Comparison of ENCODE assay signal across 21 mouse cellular contexts in the genomic region with DNA sequence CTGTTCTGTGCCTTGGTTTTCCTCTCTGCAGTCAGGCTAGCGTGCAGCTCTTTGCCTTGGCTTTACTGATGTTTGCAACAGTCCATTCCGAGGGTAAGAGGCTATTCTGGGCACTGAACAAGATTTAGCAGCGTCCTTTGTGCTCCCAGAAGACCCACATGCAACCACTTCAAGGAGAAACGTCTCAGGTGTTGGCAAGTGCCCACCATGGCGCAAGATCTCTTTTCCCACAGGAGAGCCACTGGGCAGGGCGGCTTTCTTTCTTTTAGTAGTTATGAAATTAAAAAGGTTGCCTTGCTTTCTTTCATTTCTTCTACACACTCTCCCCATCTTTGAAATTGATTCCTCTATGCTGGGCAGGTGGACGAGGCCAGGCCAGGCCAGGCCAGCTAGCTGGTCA. TPM values are rescaled to one million over a fixed set of nuclear protein-coding genes. Genes with fewer than 3 reads are reported as not detected.
DNase-seq lines count a peak whose midpoint lies in the region; ATAC-seq and TF ChIP-seq lines count a peak whose summit lies in the region.
"Had no signal": no experiment of that assay in that cellular context is flagged by ENCODE, and none has a peak within 500 bp of the region (broad histone marks: within the 10 kb centered on the region; RNA-seq: fewer than 3 reads in every experiment).

No protein-coding gene starts in this region.

- no peak overlapping the region for H3K9ac ChIP-seq in forebrain, postnatal 0 days
- no peak overlapping the region for H3K9ac ChIP-seq in forebrain, embryonic 16.5 days (replicated peaks; ENCODE audit: low read depth, low read length)
- no peak overlapping the region for H3K9ac ChIP-seq in lung, postnatal 0 days (replicated peaks; ENCODE audit: low read depth)
- H3K9ac ChIP-seq in intestine, embryonic 16.5 days (ENCODE audit: low read depth, low read length) = no peak overlapping the region
- H3K9ac ChIP-seq: embryonic facial prominence, embryonic 13.5 days; forebrain, embryonic 12.5 days; heart, embryonic 15.5 days; hindbrain, embryonic 15.5 days had no signal

- H3K27me3 ChIP-seq in forebrain, postnatal 0 days (ENCODE audit: insufficient read depth, low read length) = no peaks in the 10 kb centered on the region
- H3K27me3 ChIP-seq in forebrain, embryonic 16.5 days (replicated peaks; ENCODE audit: control insufficient read depth, insufficient read depth, low read length) = no peaks in the 10 kb centered on the region
- no peaks in the 10 kb centered on the region for H3K27me3 ChIP-seq in lung, postnatal 0 days (replicated peaks; ENCODE audit: insufficient read depth, low read length)
- H3K27me3 ChIP-seq in myocyte (ENCODE audit: control insufficient read depth, insufficient read depth, insufficient read length) = no peaks in the 10 kb centered on the region
- H3K27me3 ChIP-seq in intestine, embryonic 16.5 days (replicated peaks; ENCODE audit: control insufficient read depth, insufficient read depth, low read length) = no peaks in the 10 kb centered on the region
- H3K27me3 ChIP-seq: embryonic facial prominence, embryonic 13.5 days; forebrain, embryonic 12.5 days; heart, embryonic 15.5 days; hindbrain, embryonic 15.5 days had no signal

- no peaks in the 10 kb centered on the region for H3K9me3 ChIP-seq in forebrain, postnatal 0 days (ENCODE audit: low read length)
- no peaks in the 10 kb centered on the region for H3K9me3 ChIP-seq in forebrain, embryonic 16.5 days (ENCODE audit: control insufficient read depth, low read length)
- H3K9me3 ChIP-seq in lung, postnatal 0 days (ENCODE audit: low read length) = no peaks in the 10 kb centered on the region
- H3K9me3 ChIP-seq in intestine, embryonic 16.5 days (ENCODE audit: control insufficient read depth, low read length) = no peaks in the 10 kb centered on the region
- H3K9me3 ChIP-seq: embryonic facial prominence, embryonic 13.5 days; forebrain, embryonic 12.5 days; G1E; heart, embryonic 10.5 days; heart, embryonic 15.5 days; hindbrain, embryonic 10.5 days; hindbrain, embryonic 15.5 days had no signal

- H3ac ChIP-seq in myocyte (ENCODE audit: control insufficient read depth, insufficient read length) = no peak overlapping the region

- TF ChIP-seq POLR2A in lung, adult 2 months (IDR thresholded peaks at IDR 0.05; ENCODE audit: borderline replicate concordance, extremely low read depth, low read depth, low read length) = no peak
- no peak for TF ChIP-seq POLR2A in myocyte (IDR thresholded peaks at IDR 0.05; ENCODE audit: insufficient read length, low read depth)

- DNase-seq in forebrain, postnatal 0 days = no peak
- DNase-seq in lung, postnatal 0 days (ENCODE audit: low spot score) = peak; percentile 31
- DNase-seq in lung, adult 2 months = no peak
- DNase-seq in lung, postnatal 10 days = peak; percentile 15
- DNase-seq: cerebellum, adult 18-20 months; cerebellum, adult 9-11 months; cerebellum, postnatal 36 days; heart, adult 18-20 months; heart, postnatal 14 days had no signal

- H3K79me2 ChIP-seq in myocyte (ENCODE audit: control insufficient read depth, insufficient read depth) = no peaks in the 10 kb centered on the region

- H3K4me3 ChIP-seq in forebrain, postnatal 0 days (ENCODE audit: low read depth, low read length) = no peak overlapping the region
- no peak overlapping the region for H3K4me3 ChIP-seq in forebrain, embryonic 16.5 days (replicated peaks; ENCODE audit: low read length)
- no peak overlapping the region for H3K4me3 ChIP-seq in lung, postnatal 0 days (ENCODE audit: low read depth, low read length)
- H3K4me3 ChIP-seq in lung, adult 2 months (replicated peaks; ENCODE audit: extremely low read depth, low read depth, low read length) = no peak overlapping the region
- no peak overlapping the region for H3K4me3 ChIP-seq in myocyte
- H3K4me3 ChIP-seq in intestine, embryonic 16.5 days (ENCODE audit: low read length) = no peak overlapping the region
- H3K4me3 ChIP-seq: embryonic facial prominence, embryonic 13.5 days; forebrain, embryonic 12.5 days; heart, embryonic 10.5 days; heart, embryonic 15.5 days; hindbrain, embryonic 10.5 days; hindbrain, embryonic 15.5 days had no signal

- peaks cover 20% of the 10 kb centered on the region for H3K36me3 ChIP-seq in forebrain, postnatal 0 days (ENCODE audit: insufficient read depth)
- peaks cover 5% of the 10 kb centered on the region; the same call in 1 of the 2 replicates for H3K36me3 ChIP-seq in forebrain, embryonic 16.5 days (ENCODE audit: control insufficient read depth, insufficient read depth)
- H3K36me3 ChIP-seq in lung, postnatal 0 days (ENCODE audit: insufficient read depth, low read length) = no peaks in the 10 kb centered on the region
- H3K36me3 ChIP-seq in myocyte (ENCODE audit: control insufficient read depth, insufficient read depth) = no peaks in the 10 kb centered on the region
- no peaks in the 10 kb centered on the region for H3K36me3 ChIP-seq in intestine, embryonic 16.5 days (ENCODE audit: control insufficient read depth, insufficient read depth, low read length)
- H3K36me3 ChIP-seq: G1E; heart, embryonic 10.5 days; heart, embryonic 15.5 days had no signal

- TF ChIP-seq EP300 in lung, postnatal 0 days (IDR thresholded peaks at IDR 0.05) = no peak

- peak overlapping the region; percentile 29; the same call in 1 of the 2 replicates for H3K27ac ChIP-seq in forebrain, postnatal 0 days (ENCODE audit: low read depth, low read length)
- no peak overlapping the region for H3K27ac ChIP-seq in forebrain, embryonic 16.5 days (ENCODE audit: low read length)
- H3K27ac ChIP-seq in lung, postnatal 0 days (ENCODE audit: low read length) = peak overlapping the region; percentile 32
- no peak overlapping the region for H3K27ac ChIP-seq in intestine, embryonic 16.5 days (ENCODE audit: low read length)
- H3K27ac ChIP-seq: embryonic facial prominence, embryonic 13.5 days; forebrain, embryonic 12.5 days; heart, embryonic 10.5 days; heart, embryonic 15.5 days; hindbrain, embryonic 10.5 days; hindbrain, embryonic 15.5 days had no signal

- H3K4me1 ChIP-seq in forebrain, postnatal 0 days (ENCODE audit: insufficient read depth) = no peaks in the 10 kb centered on the region
- no peaks in the 10 kb centered on the region for H3K4me1 ChIP-seq in forebrain, embryonic 16.5 days (replicated peaks; ENCODE audit: control insufficient read depth, insufficient read depth, low read length)
- no peaks in the 10 kb centered on the region; the same call in 1 of the 2 replicates for H3K4me1 ChIP-seq in lung, postnatal 0 days (ENCODE audit: insufficient read depth, low read depth, low read length)
- H3K4me1 ChIP-seq in lung, adult 2 months (ENCODE audit: control insufficient read depth, insufficient read depth, low read length) = no peaks in the 10 kb centered on the region
- no peaks in the 10 kb centered on the region for H3K4me1 ChIP-seq in intestine, embryonic 16.5 days (ENCODE audit: control insufficient read depth, insufficient read depth, low read length)
- H3K4me1 ChIP-seq: forebrain, embryonic 12.5 days; heart, embryonic 10.5 days; heart, embryonic 15.5 days; hindbrain, embryonic 10.5 days; hindbrain, embryonic 15.5 days had no signal

- ATAC-seq in forebrain, postnatal 0 days = no peak
- no peak for ATAC-seq in forebrain, embryonic 16.5 days
- ATAC-seq in lung, postnatal 0 days = peak; percentile 37
- no peak for ATAC-seq in intestine, embryonic 16.5 days
- ATAC-seq: CD4-positive, CD25-positive, alpha-beta regulatory T cell, adult 4 months; inflammation-experienced regulatory T-cells, adult 6 months had no signal

- WGBS in forebrain, postnatal 0 days = 81% methylated on average over 7 of the region's 7 CpGs
- WGBS in forebrain, embryonic 16.5 days = 86% methylated on average over 7 of the region's 7 CpGs
- WGBS in lung, postnatal 0 days = 56% methylated on average over 7 of the region's 7 CpGs
- WGBS in lung, adult 2 months = 63% methylated on average over 7 of the region's 7 CpGs
- 82% methylated on average over 7 of the region's 7 CpGs for WGBS in intestine, embryonic 16.5 days

- TF ChIP-seq CTCF in forebrain, postnatal 0 days (IDR thresholded peaks at IDR 0.05; ENCODE audit: low read depth) = no peak
- no peak for TF ChIP-seq CTCF in lung, postnatal 0 days (IDR thresholded peaks at IDR 0.05)
- no peak for TF ChIP-seq CTCF in lung, adult 2 months (IDR thresholded peaks at IDR 0.05; ENCODE audit: insufficient read depth, low read length)

- no peak overlapping the region for H3K4me2 ChIP-seq in forebrain, postnatal 0 days (ENCODE audit: low read depth)
- H3K4me2 ChIP-seq in forebrain, embryonic 16.5 days (ENCODE audit: low read length) = no peak overlapping the region
- no peak overlapping the region for H3K4me2 ChIP-seq in lung, postnatal 0 days (replicated peaks; ENCODE audit: low read depth, low read length)
- peak overlapping the region; percentile 77 for H3K4me2 ChIP-seq in myocyte (ENCODE audit: low read depth)
- H3K4me2 ChIP-seq in intestine, embryonic 16.5 days (ENCODE audit: low read depth, low read length) = no peak overlapping the region
- H3K4me2 ChIP-seq: embryonic facial prominence, embryonic 13.5 days; forebrain, embryonic 12.5 days; heart, embryonic 15.5 days; hindbrain, embryonic 15.5 days had no signal

TF ChIP-seq in myocyte, 11 proteins besides CTCF, POLR2A, EP300 and RAD21 (continues in another document):
- TF ChIP-seq TCF3 (IDR thresholded peaks at IDR 0.05; ENCODE audit: insufficient read length, low read depth) (no peak), REST (IDR thresholded peaks at IDR 0.05; ENCODE audit: insufficient read depth, insufficient read length) (no peak), CEBPB (IDR thresholded peaks at IDR 0.05; ENCODE audit: insufficient read depth, poor library complexity, severe bottlenecking) (0 out of 2 replicates have a peak, but pooled peaks have one; percentile 1), MYOG (IDR thresholded peaks at IDR 0.05; ENCODE audit: control insufficient read depth in 1 of 3, insufficient read depth in 1 of 3, insufficient read length in 2 of 3, low read depth in 2 of 3) (no peak), E2F4 (IDR thresholded peaks at IDR 0.05; ENCODE audit: insufficient read depth) (no peak), MYOD1 (IDR thresholded peaks at IDR 0.05; ENCODE audit: control insufficient read depth in 1 of 3, insufficient read length in 2 of 3, low read depth in 2 of 3) (peak in 1 of 3 experiments; percentile 34), MAX (IDR thresholded peaks at IDR 0.05; ENCODE audit: low read depth) (no peak), SRF (IDR thresholded peaks at IDR 0.05; ENCODE audit: control insufficient read depth, insufficient read length, low read depth) (no peak), TCF12 (IDR thresholded peaks at IDR 0.05; ENCODE audit: insufficient read depth, poor library complexity, severe bottlenecking) (no peak)

RNA-seq across cellular contexts. Expression of a gene that starts 12.8 kb away (rescaled TPM):
- 1.4 and 2.1 TPM in 2 replicates for total RNA-seq in forebrain, postnatal 0 days (2014; rRNA removed)
- polyA plus RNA-seq in forebrain, postnatal 0 days (2015; fragmentation: Nextera tagmentation; extraction: Ambion mirVana) = 1.1 and 1.3 TPM in 2 replicates
- polyA plus RNA-seq in forebrain, embryonic 16.5 days (2015; fragmentation: Nextera tagmentation; extraction: Ambion mirVana) = 0.26 and 0.39 TPM in 2 replicates
- 0.14 and 1.6 TPM in 2 replicates for polyA plus RNA-seq in lung, postnatal 0 days (2015; fragmentation: Nextera tagmentation; extraction: Ambion mirVana)
- 19.3 TPM in 1 of 2 replicates, not detected in the other for polyA plus RNA-seq in lung, adult 2 months (2012; rRNA removed)
- 603 TPM for polyA plus RNA-seq in myocyte (2012; fragmentation: generic; extraction: Trizol)
- polyA plus RNA-seq in intestine, embryonic 16.5 days (2015; fragmentation: Nextera tagmentation; extraction: Ambion mirVana) = 0.18 TPM in 1 of 2 replicates, not detected in the other
- total RNA-seq: G1E; heart, adult 18-20 months; heart, postnatal 14 days had no signal
- polyA plus RNA-seq: CD4-positive, CD25-positive, alpha-beta regulatory T cell, adult 4 months; heart, embryonic 10.5 days; inflammation-experienced regulatory T-cells, adult 6 months had no signal

Comparison
In these comparisons a context has a peak if more than half of its experiments do, and no peak if none do; other contexts are left out.
1. DNase-seq: peak in lung, postnatal 0 days (single experiment) and lung, postnatal 10 days (single experiment); none in forebrain, postnatal 0 days (single experiment) and lung, adult 2 months (single experiment).
2. H3K27ac ChIP-seq: peak in forebrain, postnatal 0 days (single experiment) and lung, postnatal 0 days (single experiment); none in forebrain, embryonic 16.5 days (single experiment) and intestine, embryonic 16.5 days (single experiment).
3. RNA of a gene that starts 12.8 kb away (polyA plus RNA-seq): 603 TPM in myocyte (single experiment); 19.3 TPM in lung, adult 2 months, 0.14 to 1.6 TPM in lung, postnatal 0 days, 1.1 to 1.3 TPM in forebrain, postnatal 0 days, 0.26 to 0.39 TPM in forebrain, embryonic 16.5 days and 0.18 TPM in intestine, embryonic 16.5 days; every median in the first group is over 10 times any median in the second.